In genomic region chr15:52167811-52168210, GRCm38 (mm10) we compare ENCODE assay signal across 17 mouse cellular contexts.
"Had no signal": no experiment of that assay in that cellular context is flagged by ENCODE, and none has a peak within 500 bp of the region (broad histone marks: within the 10 kb centered on the region; RNA-seq: fewer than 3 reads in every experiment).

No protein-coding gene starts in this region.

- H3K36me3 ChIP-seq: intestine, embryonic 15.5 days; limb, embryonic 10.5 days; limb, embryonic 13.5 days; midbrain, embryonic 12.5 days; midbrain, embryonic 15.5 days had no signal

- DNase-seq: kidney, adult 11 months; kidney, adult 8-10 months; kidney, postnatal 25 days; layer of hippocampus, adult 9-11 months; lung, adult 2 months; lung, postnatal 14 days; lung, postnatal 4 days; thymus, adult 18-20 months; thymus, postnatal 36 days had no signal

- H3K4me3 ChIP-seq: intestine, embryonic 15.5 days; layer of hippocampus, adult 2 months; limb, embryonic 10.5 days; limb, embryonic 13.5 days; midbrain, embryonic 12.5 days; midbrain, embryonic 15.5 days; myocyte had no signal

- H3K4me2 ChIP-seq: intestine, embryonic 15.5 days; limb, embryonic 13.5 days; midbrain, embryonic 12.5 days; midbrain, embryonic 15.5 days had no signal

- H3K9me3 ChIP-seq: intestine, embryonic 15.5 days; limb, embryonic 10.5 days; limb, embryonic 13.5 days; midbrain, embryonic 12.5 days; midbrain, embryonic 15.5 days had no signal

- ATAC-seq: intestine, embryonic 15.5 days; midbrain, embryonic 15.5 days had no signal

- H3K4me1 ChIP-seq: intestine, embryonic 15.5 days; limb, embryonic 10.5 days; limb, embryonic 13.5 days; midbrain, embryonic 12.5 days; midbrain, embryonic 15.5 days had no signal

- H3K27me3 ChIP-seq: intestine, embryonic 15.5 days; midbrain, embryonic 12.5 days; midbrain, embryonic 15.5 days had no signal

- H3K9ac ChIP-seq: intestine, embryonic 15.5 days; limb, embryonic 13.5 days; midbrain, embryonic 12.5 days; midbrain, embryonic 15.5 days had no signal

- H3K27ac ChIP-seq: intestine, embryonic 15.5 days; kidney, postnatal 0 days; layer of hippocampus, adult 2 months; limb, embryonic 10.5 days; limb, embryonic 13.5 days; midbrain, embryonic 12.5 days; midbrain, embryonic 15.5 days had no signal
